Mouse (Mus musculus) hindbrain, embryonic 11.5 days (tissue): ENCODE measurements around the gene Arhgap32. TPM values are rescaled to one million over a fixed set of nuclear protein-coding genes. Genes with fewer than 3 reads are reported as not detected.

Experiments used
- ATAC-seq: fragments of 200-750 bp; cut with Nextera tagmentation; 2 replicates; pipeline ENCODE4 v1.8.0; 2017; ENCODE audit warnings: mild to moderate bottlenecking, moderate TSS enrichment, moderate library complexity; ENCODE audit not compliant: low FRiP score
- DNase-seq: peaks from one replicate; pipeline ENCODE4 v3.0.0-alpha.2; 2015; ENCODE audit warnings: low spot score
- H3K27ac ChIP-seq: fragments of 300-500 bp; sonication (generic); 2 replicates; pipeline ENCODE4 v1.5.1; 2014; ENCODE audit warnings: mild to moderate bottlenecking, low read depth, low read length
- H3K27me3 ChIP-seq: fragments of 300-500 bp; sonication (generic); 2 replicates; pipeline ENCODE4 v1.6.1; 2014; ENCODE audit warnings: mild to moderate bottlenecking, low read length, moderate library complexity, mixed read lengths; ENCODE audit not compliant: control insufficient read depth, insufficient read depth
- H3K36me3 ChIP-seq: fragments of 300-500 bp; sonication (generic); 2 replicates; pipeline ENCODE4 v1.6.1; 2014; ENCODE audit warnings: mild to moderate bottlenecking, low read length, moderate library complexity, mixed read lengths; ENCODE audit not compliant: control insufficient read depth, insufficient read depth
- H3K4me1 ChIP-seq: fragments of 300-500 bp; sonication (generic); replicated peaks from 2 replicates; pipeline ENCODE4 v1.6.1; 2014; ENCODE audit warnings: low read length, mixed read lengths; ENCODE audit not compliant: control insufficient read depth, insufficient read depth
- H3K4me2 ChIP-seq: fragments of 300-500 bp; sonication (generic); replicated peaks from 2 replicates; pipeline ENCODE4 v1.6.1; 2014; ENCODE audit warnings: mild to moderate bottlenecking, low read depth, low read length
- H3K4me3 ChIP-seq: fragments of 300-500 bp; sonication (generic); 2 replicates; pipeline ENCODE4 v1.5.1; 2014; ENCODE audit warnings: low read depth, low read length
- H3K9ac ChIP-seq: fragments of 300-500 bp; sonication (generic); 2 replicates; pipeline ENCODE4 v1.6.1; 2014; ENCODE audit warnings: low read depth, low read length
- H3K9me3 ChIP-seq: fragments of 300-500 bp; sonication (generic); 2 replicates; pipeline ENCODE4 v1.6.1; 2016; ENCODE audit warnings: low read length; ENCODE audit not compliant: control insufficient read depth
- WGBS: fragments of 180-500 bp; shearing (Covaris S2); extraction: QIAGEN DNeasy Blood & Tissue Kit; methylation state at CpG from one replicate; pipeline ENCODE4 v1.1.7; 2014; 5-methylcytosine and 5-hydroxymethylcytosine counted together
- polyA plus RNA-seq: library from polyadenylated mRNA; unstranded; fragments of >200 nt; fragmentation: Nextera tagmentation; extraction: Ambion mirVana; gene quantifications from 2 replicates; pipeline ENCODE4 v1.2.1, GENCODE M21; 2014

The Arhgap32 gene
- polyA plus RNA-seq, 1 experiment from 2014 or later, result 10.7 TPM

- no peaks in the 10 kb centered on the region for H3K36me3 ChIP-seq
- no peak overlapping the region for H3K9ac ChIP-seq
- H3K4me3 ChIP-seq, result no peak overlapping the region
- DNase-seq (no peak), ATAC-seq (no peak)
- no peaks in the 10 kb centered on the region for H3K9me3 ChIP-seq
- no peak overlapping the region for H3K4me2 ChIP-seq
- no peaks in the 10 kb centered on the region for H3K27me3 ChIP-seq
- no peaks in the 10 kb centered on the region for H3K4me1 ChIP-seq
- 84% methylated on average over 4 of the region's 4 CpGs for WGBS
- no peak overlapping the region for H3K27ac ChIP-seq
These were observed 117.7 kb downstream of the Arhgap32 start for GRCm38 (mm10) chr9:32233593-32233992.

DNA sequence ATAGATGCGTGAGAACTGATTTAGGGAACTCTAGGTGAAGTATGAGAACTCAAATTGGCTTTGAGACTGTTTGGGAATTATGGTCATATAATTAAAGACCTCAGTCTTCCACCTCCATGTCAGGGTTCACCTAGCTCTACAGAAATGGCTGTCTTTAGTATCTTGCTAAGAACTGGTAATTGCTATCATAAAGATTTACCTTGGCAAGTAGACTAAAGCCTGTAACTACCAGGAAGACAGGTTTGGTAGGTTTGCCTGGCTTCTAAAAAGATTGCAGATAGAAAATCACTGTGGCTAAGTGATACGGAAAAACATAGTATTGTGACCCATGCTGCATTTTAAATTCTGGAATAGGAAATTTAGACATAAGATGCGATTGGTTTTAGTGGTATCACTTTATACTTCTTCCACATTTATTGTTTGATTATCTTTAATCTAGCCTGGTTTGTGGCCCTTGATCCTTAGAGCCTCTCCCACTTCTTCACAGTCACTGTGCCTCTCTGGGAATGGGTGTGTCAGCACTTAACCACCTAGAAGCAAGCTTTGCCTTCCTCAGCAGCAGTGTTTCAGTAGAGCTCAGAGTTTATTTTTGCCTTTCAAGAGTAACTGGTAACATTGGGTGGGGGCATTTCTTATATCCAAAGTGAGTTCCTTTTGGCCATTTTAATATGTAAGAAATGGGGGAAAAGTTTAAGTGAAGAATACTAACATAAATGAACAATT, 119.0 kb downstream of the Arhgap32 start:
- no peaks in the 10 kb centered on the region for H3K36me3 ChIP-seq
- H3K9me3 ChIP-seq, result no peaks in the 10 kb centered on the region
- H3K27ac ChIP-seq, result no peak overlapping the region
- H3K4me1 ChIP-seq, result no peaks in the 10 kb centered on the region
- no peaks in the 10 kb centered on the region for H3K27me3 ChIP-seq
- ATAC-seq (no peak), DNase-seq (no peak)
- no peak overlapping the region for H3K4me2 ChIP-seq
- WGBS, result 92% methylated on average over 3 of the region's 3 CpGs
- no peak overlapping the region for H3K4me3 ChIP-seq
- no peak overlapping the region for H3K9ac ChIP-seq

DNA sequence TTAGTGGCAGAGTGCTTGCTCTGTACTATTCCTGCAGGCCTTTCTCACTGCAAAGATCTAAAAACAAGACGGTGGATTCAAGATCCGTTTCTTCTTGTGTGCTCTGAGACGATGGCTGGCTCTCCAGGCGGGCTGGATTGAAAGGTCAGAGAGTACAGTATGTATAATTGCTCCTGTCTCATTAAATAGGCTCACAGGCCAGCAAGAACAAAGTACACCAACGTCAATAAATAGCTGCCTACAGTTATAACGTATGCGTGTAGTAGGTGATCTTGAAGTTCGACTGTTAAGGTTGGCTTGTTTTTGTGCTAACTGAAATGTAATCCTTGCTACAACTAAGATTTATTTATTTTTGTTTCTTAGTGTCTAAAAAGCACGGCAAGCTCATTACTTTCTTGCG, 123.0 kb downstream of the Arhgap32 start:
- ATAC-seq, result no peak
- no peak for DNase-seq
- no peak overlapping the region for H3K4me3 ChIP-seq
- H3K9ac ChIP-seq, result no peak overlapping the region
- no peak overlapping the region for H3K4me2 ChIP-seq
- no peaks in the 10 kb centered on the region for H3K9me3 ChIP-seq
- H3K27me3 ChIP-seq, result no peaks in the 10 kb centered on the region
- H3K36me3 ChIP-seq, result no peaks in the 10 kb centered on the region
- H3K4me1 ChIP-seq, result no peaks in the 10 kb centered on the region
- WGBS, result 87% methylated on average over 10 of the region's 10 CpGs
- H3K27ac ChIP-seq, result no peak overlapping the region

DNA sequence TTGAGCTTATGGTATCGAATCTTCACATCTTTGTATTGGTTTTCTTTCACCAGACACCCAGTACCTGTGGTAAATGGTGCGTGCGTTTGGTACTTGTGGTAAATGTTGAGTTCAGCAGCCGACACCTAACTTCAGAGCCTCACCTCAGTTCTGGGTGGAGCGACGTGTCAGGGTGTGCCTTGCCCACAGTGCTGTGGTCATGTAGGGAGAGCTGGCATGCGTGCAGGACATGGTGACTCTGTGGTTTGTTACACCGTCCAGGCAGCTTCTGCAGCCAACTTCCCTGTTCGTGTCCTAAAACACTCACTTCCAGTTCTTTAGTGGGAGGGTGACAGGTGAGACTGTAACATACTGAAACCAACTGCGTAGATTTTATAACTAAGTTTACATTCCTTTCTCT, 123.5 kb downstream of the Arhgap32 start:
- Histone ChIP-seq H3K9ac (no peak overlapping the region), H3K36me3 (no peaks in the 10 kb centered on the region), H3K4me1 (no peaks in the 10 kb centered on the region), H3K4me3 (no peak overlapping the region), H3K27me3 (no peaks in the 10 kb centered on the region), H3K9me3 (no peaks in the 10 kb centered on the region), H3K4me2 (no peak overlapping the region), H3K27ac (no peak overlapping the region)
- ATAC-seq (no peak), DNase-seq (no peak)
- WGBS, result 92% methylated on average over 10 of the region's 10 CpGs

GRCm38 (mm10) chr9:32240449-32240848, 124.5 kb downstream of the Arhgap32 start:
- Histone ChIP-seq H3K36me3 (no peaks in the 10 kb centered on the region), H3K9me3 (no peaks in the 10 kb centered on the region), H3K4me2 (no peak overlapping the region), H3K9ac (no peak overlapping the region), H3K27me3 (no peaks in the 10 kb centered on the region), H3K4me3 (no peak overlapping the region), H3K27ac (no peak overlapping the region), H3K4me1 (no peaks in the 10 kb centered on the region)
- ATAC-seq (no peak), DNase-seq (no peak)
- WGBS, result 94% methylated on average over 5 of the region's 5 CpGs

DNA sequence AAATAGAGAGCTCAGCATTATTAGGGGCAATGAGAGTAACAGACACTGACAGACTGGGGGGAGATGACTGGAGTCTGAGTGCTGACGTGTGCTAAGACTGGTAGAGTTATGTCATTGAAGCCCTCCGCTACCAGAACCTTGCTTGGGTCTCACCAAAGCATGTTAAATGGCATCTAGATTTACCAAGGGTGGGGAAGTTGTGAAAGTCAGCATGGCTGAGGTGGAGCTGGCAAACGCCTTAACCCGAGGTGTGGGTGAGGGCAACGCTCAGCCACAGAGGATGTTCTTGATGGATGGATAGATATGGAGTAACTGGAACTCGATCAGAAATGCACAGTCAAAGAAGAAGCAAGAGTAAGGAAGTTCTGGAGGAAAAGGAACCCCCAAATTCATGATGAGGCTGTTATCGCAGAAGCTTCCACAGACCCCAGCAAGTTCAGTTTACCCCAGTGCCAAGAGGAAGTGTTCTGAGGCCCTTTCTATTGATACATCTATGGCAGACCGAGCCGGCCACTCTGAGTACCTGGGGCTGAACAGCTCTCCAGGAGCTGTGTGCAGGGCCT, 125.8 kb downstream of the Arhgap32 start:
- Histone ChIP-seq H3K4me2 (no peak overlapping the region), H3K36me3 (no peaks in the 10 kb centered on the region), H3K9ac (no peak overlapping the region), H3K27me3 (no peaks in the 10 kb centered on the region), H3K4me3 (no peak overlapping the region), H3K9me3 (no peaks in the 10 kb centered on the region), H3K4me1 (no peaks in the 10 kb centered on the region), H3K27ac (no peak overlapping the region)
- WGBS, result 87% methylated on average over 9 of the region's 9 CpGs
- DNase-seq (no peak), ATAC-seq (no peak)

- Histone ChIP-seq H3K4me1 (no peaks in the 10 kb centered on the region), H3K36me3 (no peaks in the 10 kb centered on the region; the same call in 1 of the 2 replicates), H3K27me3 (no peaks in the 10 kb centered on the region), H3K9me3 (no peaks in the 10 kb centered on the region), H3K27ac (no peak overlapping the region), H3K4me3 (no peak overlapping the region), H3K4me2 (no peak overlapping the region), H3K9ac (no peak overlapping the region)
- no peak for ATAC-seq
- WGBS, result 79% methylated on average over 2 of the region's 2 CpGs
- no peak for DNase-seq
These were observed 127.1 kb downstream of the Arhgap32 start for GRCm38 (mm10) chr9:32242921-32243617.

DNA sequence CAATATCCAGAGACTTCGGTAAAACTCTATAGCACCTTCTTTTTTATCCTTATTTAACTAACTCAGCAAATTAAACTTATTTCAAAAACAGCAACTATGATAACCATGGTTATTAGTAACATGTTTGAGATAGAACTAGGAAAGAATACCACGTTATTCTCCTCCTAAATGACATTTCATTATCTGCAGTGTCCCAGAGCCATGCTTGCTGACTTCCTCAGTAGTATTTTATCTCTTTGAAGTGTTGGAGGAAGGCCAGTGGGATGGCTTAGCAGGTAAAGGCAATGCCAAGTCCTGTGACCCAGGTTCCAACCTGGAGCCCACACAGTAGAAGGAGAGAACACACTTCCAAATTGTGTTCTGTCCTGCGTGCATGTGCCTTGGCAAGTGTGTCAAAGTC, 129.3 kb downstream of the Arhgap32 start:
- WGBS, result 95% methylated on average over 3 of the region's 3 CpGs
- H3K4me3 ChIP-seq, result no peak overlapping the region
- no peaks in the 10 kb centered on the region for H3K9me3 ChIP-seq
- H3K4me1 ChIP-seq, result no peaks in the 10 kb centered on the region
- H3K36me3 ChIP-seq, result no peaks in the 10 kb centered on the region; the same call in 1 of the 2 replicates
- ATAC-seq (no peak), DNase-seq (no peak)
- no peak overlapping the region for H3K4me2 ChIP-seq
- no peaks in the 10 kb centered on the region for H3K27me3 ChIP-seq
- H3K27ac ChIP-seq, result no peak overlapping the region
- H3K9ac ChIP-seq, result no peak overlapping the region
